Mouse (Mus musculus): ENCODE data around the gene Sult2b1. TPM values are rescaled to one million over a fixed set of nuclear protein-coding genes. Genes with fewer than 3 reads are reported as not detected.

The Sult2b1 gene
- total and polyA plus RNA-seq, 3 experiments: 0.08 TPM; not detected in 2

GRCm38 (mm10) chr7:45744387-45744786 is 40.1 kb downstream of the Sult2b1 start:
- TF ChIP-seq POLR2A (IDR thresholded peaks at IDR 0.05; ENCODE audit: insufficient read depth, low read depth, low read length): no peak
- no peak for TF ChIP-seq EP300 (IDR thresholded peaks at IDR 0.05; ENCODE audit: insufficient read depth, low read depth, low read length)
- TF ChIP-seq CTCF (IDR thresholded peaks at IDR 0.05): no peak
- intact Hi-C loops (cut with DNase I): no loop called here
- peak in 1 of 2 experiments; percentile 33 for DNase-seq
- 60% methylated on average over 2 of the region's 2 CpGs for WGBS
- H3K4me3 ChIP-seq: no peak overlapping the region
- no peaks in the 10 kb centered on the region for H3K79me2 ChIP-seq (replicated peaks; ENCODE audit: control insufficient read depth, insufficient read depth, low read length)
- H3K9ac ChIP-seq (ENCODE audit: low read depth, low read length): no peak overlapping the region
- H3K27ac ChIP-seq: no peak overlapping the region
- no peaks in the 10 kb centered on the region for H3K36me3 ChIP-seq (ENCODE audit: control insufficient read depth, insufficient read depth, low read length)
- no peaks in the 10 kb centered on the region for H3K27me3 ChIP-seq (ENCODE audit: control insufficient read depth, insufficient read depth, low read length)
- peaks cover 2% of the 10 kb centered on the region; the same call in 1 of the 2 replicates for H3K4me1 ChIP-seq (ENCODE audit: control insufficient read depth, insufficient read depth, low read length)

- TF ChIP-seq EP300 (IDR thresholded peaks at IDR 0.05; ENCODE audit: insufficient read depth, low read depth, low read length) (no peak), POLR2A (IDR thresholded peaks at IDR 0.05; ENCODE audit: insufficient read depth, low read depth, low read length) (no peak), CTCF (IDR thresholded peaks at IDR 0.05) (no peak)
- no peak overlapping the region for H3K9ac ChIP-seq (ENCODE audit: low read depth, low read length)
- no peak overlapping the region for H3K4me3 ChIP-seq
- no peaks in the 10 kb centered on the region for H3K4me1 ChIP-seq (ENCODE audit: control insufficient read depth, insufficient read depth, low read length)
- no peak overlapping the region for H3K27ac ChIP-seq
- no peak for DNase-seq
- intact Hi-C loops (cut with DNase I): no loop called here
- 30% methylated on average over 19 of the region's 19 CpGs for WGBS
- H3K27me3 ChIP-seq (ENCODE audit: control insufficient read depth, insufficient read depth, low read length): no peaks in the 10 kb centered on the region
- no peaks in the 10 kb centered on the region for H3K36me3 ChIP-seq (ENCODE audit: control insufficient read depth, insufficient read depth, low read length)
- H3K79me2 ChIP-seq (replicated peaks; ENCODE audit: control insufficient read depth, insufficient read depth, low read length): no peaks in the 10 kb centered on the region
Measured at GRCm38 (mm10) chr7:45742338-45742737, 42.1 kb downstream of the Sult2b1 start.

GRCm38 (mm10) chr7:45741777-45742176 is 42.7 kb downstream of the Sult2b1 start:
- 46% methylated on average over 11 of the region's 11 CpGs for WGBS
- Histone ChIP-seq H3K27ac (no peak overlapping the region), H3K4me3 (no peak overlapping the region), H3K27me3 (ENCODE audit: control insufficient read depth, insufficient read depth, low read length) (no peaks in the 10 kb centered on the region), H3K79me2 (replicated peaks; ENCODE audit: control insufficient read depth, insufficient read depth, low read length) (no peaks in the 10 kb centered on the region), H3K36me3 (ENCODE audit: control insufficient read depth, insufficient read depth, low read length) (no peaks in the 10 kb centered on the region), H3K9ac (ENCODE audit: low read depth, low read length) (no peak overlapping the region), H3K4me1 (ENCODE audit: control insufficient read depth, insufficient read depth, low read length) (no peaks in the 10 kb centered on the region)
- 0 out of 2 replicates have a peak, but pooled peaks have one; percentile 49 for TF ChIP-seq POLR2A (IDR thresholded peaks at IDR 0.05; ENCODE audit: insufficient read depth, low read depth, low read length)
- TF ChIP-seq CTCF (IDR thresholded peaks at IDR 0.05): no peak
- TF ChIP-seq EP300 (IDR thresholded peaks at IDR 0.05; ENCODE audit: insufficient read depth, low read depth, low read length): no peak
- intact Hi-C loops (cut with DNase I): no loop called here
- no peak for DNase-seq

- no peak overlapping the region for H3K27ac ChIP-seq
- no peak overlapping the region for H3K9ac ChIP-seq (ENCODE audit: low read depth, low read length)
- H3K79me2 ChIP-seq (replicated peaks; ENCODE audit: control insufficient read depth, insufficient read depth, low read length): no peaks in the 10 kb centered on the region
- WGBS: 83% methylated on average over 12 of the region's 12 CpGs
- H3K4me1 ChIP-seq (ENCODE audit: control insufficient read depth, insufficient read depth, low read length): no peaks in the 10 kb centered on the region
- TF ChIP-seq EP300 (IDR thresholded peaks at IDR 0.05; ENCODE audit: insufficient read depth, low read depth, low read length) (no peak), CTCF (IDR thresholded peaks at IDR 0.05) (no peak), POLR2A (IDR thresholded peaks at IDR 0.05; ENCODE audit: insufficient read depth, low read depth, low read length) (no peak)
- H3K4me3 ChIP-seq: no peak overlapping the region
- no peak for DNase-seq
- H3K27me3 ChIP-seq (ENCODE audit: control insufficient read depth, insufficient read depth, low read length): no peaks in the 10 kb centered on the region
- H3K36me3 ChIP-seq (ENCODE audit: control insufficient read depth, insufficient read depth, low read length): no peaks in the 10 kb centered on the region
- intact Hi-C loops (cut with DNase I): no loop called here
Measured at GRCm38 (mm10) chr7:45741308-45741707, 43.2 kb downstream of the Sult2b1 start.

- Histone ChIP-seq H3K4me3 (no peak overlapping the region), H3K4me1 (ENCODE audit: control insufficient read depth, insufficient read depth, low read length) (no peaks in the 10 kb centered on the region), H3K9ac (ENCODE audit: low read depth, low read length) (no peak overlapping the region), H3K36me3 (ENCODE audit: control insufficient read depth, insufficient read depth, low read length) (no peaks in the 10 kb centered on the region), H3K27me3 (ENCODE audit: control insufficient read depth, insufficient read depth, low read length) (no peaks in the 10 kb centered on the region), H3K27ac (no peak overlapping the region), H3K79me2 (replicated peaks; ENCODE audit: control insufficient read depth, insufficient read depth, low read length) (no peaks in the 10 kb centered on the region)
- intact Hi-C loops (cut with DNase I): loop anchor here (1.0 to 2.0 kb wide), 3 partner anchors 61 to 269 kb away; no protein-coding TSS in a partner anchor
- TF ChIP-seq POLR2A (IDR thresholded peaks at IDR 0.05; ENCODE audit: insufficient read depth, low read depth, low read length) (no peak), EP300 (IDR thresholded peaks at IDR 0.05; ENCODE audit: insufficient read depth, low read depth, low read length) (no peak), CTCF (IDR thresholded peaks at IDR 0.05) (no peak)
- DNase-seq: no peak
- WGBS: 69% methylated on average over 10 of the region's 10 CpGs
Measured at GRCm38 (mm10) chr7:45739820-45740219, 44.6 kb downstream of the Sult2b1 start.

- no peaks in the 10 kb centered on the region for H3K79me2 ChIP-seq (replicated peaks; ENCODE audit: control insufficient read depth, insufficient read depth, low read length)
- 7% methylated on average over 9 of the region's 9 CpGs for WGBS
- H3K9ac ChIP-seq (ENCODE audit: low read depth, low read length): no peak overlapping the region
- no peaks in the 10 kb centered on the region for H3K4me1 ChIP-seq (ENCODE audit: control insufficient read depth, insufficient read depth, low read length)
- H3K4me3 ChIP-seq: no peak overlapping the region
- TF ChIP-seq POLR2A (IDR thresholded peaks at IDR 0.05; ENCODE audit: insufficient read depth, low read depth, low read length) (no peak), CTCF (IDR thresholded peaks at IDR 0.05) (peak; percentile 91), EP300 (IDR thresholded peaks at IDR 0.05; ENCODE audit: insufficient read depth, low read depth, low read length) (peak; percentile 72; the same call in 1 of the 2 replicates)
- no peak overlapping the region for H3K27ac ChIP-seq
- no peaks in the 10 kb centered on the region for H3K27me3 ChIP-seq (ENCODE audit: control insufficient read depth, insufficient read depth, low read length)
- intact Hi-C loops (cut with DNase I): loop anchor here (1.0 to 2.0 kb wide), 3 partner anchors 62 to 270 kb away; no protein-coding TSS in a partner anchor
- DNase-seq: peak; percentile 73 to 74
- H3K36me3 ChIP-seq (ENCODE audit: control insufficient read depth, insufficient read depth, low read length): no peaks in the 10 kb centered on the region
Measured at GRCm38 (mm10) chr7:45739162-45739763, 45.2 kb downstream of the Sult2b1 start.
